Mouse (Mus musculus) brain, embryonic 14.5 days (tissue): ENCODE results near the gene Snapc4. TPM values are rescaled to one million over a fixed set of nuclear protein-coding genes. Genes with fewer than 3 reads are reported as not detected.
A peak's percentile ranks its signal among the peaks of the same experiment; 100 is the strongest.
"Not testable (repeated sequence)": the region's sequence is repeated elsewhere in the genome, so short reads cannot be mapped to it uniquely, and the experiment has no call there.

Experiments used
- DNase-seq: peaks from one replicate; pipeline ENCODE4 v3.0.0-alpha.2; 2011; ENCODE audit warnings: low read depth
- CTCF ChIP-seq: fragments of 200-500 bp; IDR thresholded peaks from 2 replicates; pipeline ENCODE4 v1.5.1; 2012; ENCODE audit warnings: inconsistent platforms, mild to moderate bottlenecking, moderate library complexity, borderline replicate concordance; ENCODE audit not compliant: insufficient read depth, insufficient read length; ENCODE audit errors: extremely low read depth
- POLR2A ChIP-seq: fragments of 200-500 bp; IDR thresholded peaks from 2 replicates; pipeline ENCODE4 v1.6.1; 2012; ENCODE audit warnings: mild to moderate bottlenecking, inconsistent platforms, borderline replicate concordance; ENCODE audit not compliant: poor library complexity, insufficient read depth, insufficient read length, severe bottlenecking; ENCODE audit errors: extremely low read depth
- polyA plus RNA-seq: library from polyadenylated mRNA; depleted of rRNA; stranded (reverse); fragments of >200 nt; gene quantifications from 2 replicates; pipeline ENCODE4 v1.2.3, GENCODE M21; 2012

The Snapc4 gene
- polyA plus RNA-seq, 1 experiment: 52.9 TPM

DNA sequence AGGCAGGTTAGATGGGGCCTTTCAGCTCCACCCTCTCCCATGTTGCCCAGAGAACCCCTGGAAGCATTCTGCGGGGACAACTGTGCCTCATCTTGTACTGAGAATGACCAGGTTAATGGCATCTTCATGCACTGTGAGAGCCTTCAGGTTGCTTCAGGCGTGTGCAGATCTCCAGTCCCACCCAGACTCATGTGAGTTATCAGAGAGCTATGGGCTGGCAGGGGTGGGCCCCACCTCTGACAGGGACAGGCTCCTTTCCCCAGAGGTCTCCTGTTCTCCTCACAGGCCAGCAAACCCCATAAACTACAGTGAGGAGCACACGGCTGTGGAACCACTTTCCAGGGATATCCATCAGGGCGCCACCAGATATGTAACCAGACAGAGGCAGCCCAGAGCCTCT lies 20.6 kb upstream of the Snapc4 start:
- DNase-seq: no peak
- TF ChIP-seq CTCF: no peak
- TF ChIP-seq POLR2A: no peak

- DNase-seq: no peak
- TF ChIP-seq POLR2A: no peak
- TF ChIP-seq CTCF: no peak
Measured at GRCm38 (mm10) chr2:26400296-26400695, 19.8 kb upstream of the Snapc4 start.

GRCm38 (mm10) chr2:26399647-26400046 lies 19.2 kb upstream of the Snapc4 start:
- no peak for TF ChIP-seq CTCF
- TF ChIP-seq POLR2A: no peak
- no peak for DNase-seq

DNA sequence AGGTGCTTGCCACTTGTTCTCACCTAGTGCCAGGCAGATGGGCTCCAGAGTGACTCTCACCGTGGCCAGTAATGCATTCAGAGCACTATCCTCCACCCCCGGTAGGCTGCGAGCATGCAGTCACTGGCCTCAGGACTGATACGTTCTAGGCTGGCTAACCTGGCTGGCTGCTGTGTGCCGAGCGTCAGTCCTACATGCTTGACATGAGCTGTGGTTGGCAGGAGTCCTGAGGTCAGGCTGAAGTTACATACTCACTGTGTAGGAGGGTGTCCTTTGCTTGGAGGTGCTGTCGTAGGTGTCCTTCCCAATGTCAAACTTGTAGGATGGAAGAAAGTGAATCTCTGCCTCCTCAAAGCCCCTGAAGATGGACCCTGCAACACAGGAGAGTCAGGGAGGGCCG lies 18.5 kb upstream of the Snapc4 start:
- DNase-seq: no peak
- no peak for TF ChIP-seq POLR2A
- TF ChIP-seq CTCF: no peak

- TF ChIP-seq CTCF (no peak), POLR2A (no peak)
- DNase-seq: no peak
Measured at GRCm38 (mm10) chr2:26391617-26392016, 11.2 kb upstream of the Snapc4 start.

DNA sequence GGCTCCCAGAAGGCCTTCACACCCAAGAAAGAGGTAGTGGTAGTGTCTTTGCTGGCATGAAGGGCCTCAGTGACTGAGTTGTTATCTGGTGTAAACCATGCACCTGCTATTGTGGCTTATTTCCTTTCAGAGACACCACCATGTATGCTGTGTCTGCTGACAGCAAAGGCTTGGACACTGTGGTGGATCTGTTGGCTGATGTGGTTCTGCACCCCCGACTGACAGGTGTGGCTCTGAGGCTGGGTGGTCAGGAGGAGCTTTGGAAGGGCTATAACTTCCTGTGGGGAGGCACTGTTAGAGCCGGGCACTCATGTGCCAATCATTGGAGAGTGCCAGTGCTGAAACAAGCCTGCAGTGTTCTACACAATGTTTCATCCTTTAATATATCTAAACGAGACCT lies 10.5 kb upstream of the Snapc4 start:
- no peak for TF ChIP-seq POLR2A
- TF ChIP-seq CTCF: no peak
- no peak for DNase-seq

DNA sequence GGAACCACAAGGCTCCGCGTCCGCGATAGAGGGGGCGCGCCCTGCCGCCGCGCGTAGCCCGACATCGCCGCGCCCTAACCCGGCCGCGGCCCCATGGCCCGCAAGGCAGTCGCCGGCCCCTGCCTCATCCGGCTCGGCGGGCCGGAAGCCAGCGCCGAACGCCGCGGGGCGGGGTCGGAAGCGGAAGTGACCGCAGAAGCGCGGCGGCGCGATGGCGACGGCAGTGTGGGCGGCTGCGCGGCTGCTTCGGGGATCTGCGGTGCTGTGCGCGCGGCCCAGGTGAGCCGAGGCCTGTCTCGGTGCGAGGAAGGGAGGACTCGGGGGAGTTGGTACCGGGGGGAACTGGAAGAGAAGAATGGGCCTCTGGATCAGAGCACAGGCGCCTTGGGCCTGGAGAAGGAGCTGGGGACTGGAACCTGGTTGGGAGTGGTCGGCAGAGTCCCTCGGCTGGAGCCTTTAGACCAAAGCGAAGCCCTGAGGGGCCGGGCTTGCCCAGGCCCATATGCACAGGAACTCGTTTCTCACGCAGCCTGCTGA lies 8.8 kb upstream of the Snapc4 start, which contains the start of the genes Entr1 and Pmpca:
Gene Entr1, minus strand, starts transcription at position 163 of the 537 bp plus-strand sequence.
Gene Pmpca, plus strand, starts transcription at position 186 of the 537 bp plus-strand sequence.
- TF ChIP-seq POLR2A: peak; percentile 99
- TF ChIP-seq CTCF: no peak
- DNase-seq: peak; percentile 94

- TF ChIP-seq CTCF (no peak), POLR2A (no peak)
- DNase-seq: peak; percentile 24
Measured at GRCm38 (mm10) chr2:26388682-26389153, 8.3 kb upstream of the Snapc4 start.

- no peak for TF ChIP-seq CTCF
- DNase-seq: no peak
Measured at GRCm38 (mm10) chr2:26387713-26388112, 7.3 kb upstream of the Snapc4 start.

- DNase-seq: not testable (repeated sequence)
Measured at GRCm38 (mm10) chr2:26380871-26381270, 418 bp upstream of the Snapc4 start.

GRCm38 (mm10) chr2:26372396-26372795 lies 8.1 kb downstream of the Snapc4 start:
- no peak for DNase-seq
- TF ChIP-seq CTCF: no peak
- no peak for TF ChIP-seq POLR2A

DNA sequence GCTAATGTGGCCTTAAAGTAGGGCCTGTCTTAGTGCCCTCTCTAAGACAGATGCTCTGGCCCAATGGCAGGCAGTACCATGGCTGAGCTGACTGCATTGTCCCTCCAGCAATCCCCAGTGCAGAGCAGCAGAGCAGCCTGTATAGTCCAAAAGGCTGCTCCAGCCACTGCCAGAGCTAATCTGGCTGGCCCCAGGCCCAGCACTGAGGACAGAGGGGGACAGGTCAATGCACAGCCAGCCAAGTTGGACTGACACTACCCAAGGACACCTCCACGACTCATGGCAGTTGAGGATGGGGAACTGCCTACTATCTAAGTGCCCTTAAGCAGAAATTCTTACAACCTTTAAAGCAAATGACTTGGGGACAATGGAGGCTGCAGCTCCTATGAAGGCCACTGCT lies 11.9 kb downstream of the Snapc4 start:
- no peak for DNase-seq
- TF ChIP-seq CTCF (no peak), POLR2A (no peak)

- DNase-seq: no peak
- TF ChIP-seq CTCF (no peak), POLR2A (no peak)
Measured at GRCm38 (mm10) chr2:26367911-26368310, 12.5 kb downstream of the Snapc4 start.

DNA sequence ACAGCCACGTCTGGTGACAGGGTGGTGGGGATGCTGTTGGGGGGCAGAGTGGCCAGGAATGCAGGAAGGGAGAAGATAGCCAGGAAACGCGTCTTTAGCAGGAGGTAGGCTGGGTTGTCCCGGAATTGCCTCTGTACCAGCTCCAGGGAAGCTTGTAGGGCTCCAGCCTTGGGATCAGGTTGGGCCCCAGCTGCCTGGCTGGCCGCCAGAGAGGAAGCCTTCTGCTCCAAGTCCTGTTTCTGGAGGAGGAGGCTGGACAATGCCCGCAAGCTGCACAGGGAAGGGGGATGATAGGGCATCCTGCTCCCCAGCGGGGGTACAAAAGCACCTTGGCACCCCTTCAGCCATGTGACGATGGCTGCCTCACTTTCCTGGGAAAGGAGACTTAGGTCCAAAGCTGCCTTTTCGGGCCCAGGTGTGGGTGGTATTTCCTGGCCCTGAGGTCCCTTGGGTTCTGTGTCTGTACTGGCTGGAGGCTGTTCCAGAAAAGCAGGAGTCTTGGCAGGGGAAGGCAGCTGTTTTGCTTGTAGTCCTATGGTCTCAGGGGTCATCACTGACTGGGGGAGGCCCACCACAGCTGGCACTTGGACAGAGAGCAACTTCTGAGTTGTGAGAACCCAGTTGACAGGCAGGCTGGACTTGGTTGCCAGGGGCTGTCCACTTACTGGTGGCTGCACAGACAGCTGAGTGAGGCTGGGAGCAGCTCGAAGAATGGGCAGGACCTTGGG lies 15.6 kb downstream of the Snapc4 start:
- TF ChIP-seq POLR2A (no peak), CTCF (no peak)
- no peak for DNase-seq
